Mouse (Mus musculus): ENCODE results near the gene Mst1. TPM values are rescaled to one million over a fixed set of nuclear protein-coding genes. Genes with fewer than 3 reads are reported as not detected.

The Mst1 gene
- polyA plus RNA-seq, 1 experiment from 2014 or later, result not detected

- peaks cover 75% of the 10 kb centered on the region for H3K36me3 ChIP-seq (ENCODE audit: poor library complexity, severe bottlenecking)
- 98% methylated on average over 7 of the region's 7 CpGs for WGBS
- peaks cover 23% of the 10 kb centered on the region for H3K4me1 ChIP-seq
- no peak overlapping the region for H3K4me3 ChIP-seq
- no peak overlapping the region for H3K4me2 ChIP-seq
- no peak overlapping the region for H3K27ac ChIP-seq
- no peak for ATAC-seq
- H3K27me3 ChIP-seq, result no peaks in the 10 kb centered on the region
- no peak overlapping the region for H3K9ac ChIP-seq
- H3K9me3 ChIP-seq (replicated peaks), result no peaks in the 10 kb centered on the region
Measured at GRCm38 (mm10) chr9:108090611-108091120, 10.4 kb downstream of the Mst1 start.

- Histone ChIP-seq H3K36me3 (ENCODE audit: poor library complexity, severe bottlenecking) (peaks cover 49% of the 10 kb centered on the region), H3K27me3 (no peaks in the 10 kb centered on the region), H3K4me1 (peaks cover 25% of the 10 kb centered on the region), H3K9me3 (replicated peaks) (no peaks in the 10 kb centered on the region), H3K9ac (peak overlapping the region; percentile 77; the same call in 1 of the 2 replicates), H3K4me3 (peak overlapping the region; percentile 64), H3K27ac (peak overlapping the region; percentile 55), H3K4me2 (peak overlapping the region; percentile 98)
- WGBS, result 74% methylated on average over 10 of the region's 10 CpGs
- no peak for ATAC-seq
Measured at GRCm38 (mm10) chr9:108093586-108093985, 13.3 kb downstream of the Mst1 start.

- H3K27me3 ChIP-seq, result no peaks in the 10 kb centered on the region
- peak within 1 kb of the TSS; percentile 77 for H3K9ac ChIP-seq
- H3K4me1 ChIP-seq, result peaks cover 25% of the 10 kb centered on the region
- H3K4me3 ChIP-seq, result peak within 1 kb of the TSS; percentile 64
- peak; percentile 95 for ATAC-seq
- H3K4me2 ChIP-seq, result peak within 1 kb of the TSS; percentile 98
- H3K9me3 ChIP-seq (replicated peaks), result no peaks in the 10 kb centered on the region
- H3K27ac ChIP-seq, result peak within 1 kb of the TSS; percentile 55
- WGBS, result 2% methylated on average over 49 of the region's 52 CpGs
- H3K36me3 ChIP-seq (ENCODE audit: poor library complexity, severe bottlenecking), result peaks cover 47% of the 10 kb centered on the region
Measured at GRCm38 (mm10) chr9:108094184-108094941, 14.1 kb downstream of the Mst1 start, which contains the start of gene Apeh. Gene Apeh (minus strand): TSS chr9:108094606.

GRCm38 (mm10) chr9:108094998-108095411 lies 14.8 kb downstream of the Mst1 start:
- no peak; the same call in 1 of the 2 replicates for ATAC-seq
- 0% methylated on average over 16 of the region's 16 CpGs for WGBS
- Histone ChIP-seq H3K9ac (peak overlapping the region; percentile 77), H3K9me3 (replicated peaks) (no peaks in the 10 kb centered on the region), H3K4me2 (peak overlapping the region; percentile 98), H3K36me3 (ENCODE audit: poor library complexity, severe bottlenecking) (peaks cover 47% of the 10 kb centered on the region), H3K27me3 (no peaks in the 10 kb centered on the region), H3K4me3 (peak overlapping the region; percentile 64), H3K27ac (peak overlapping the region; percentile 55; the same call in 1 of the 2 replicates), H3K4me1 (peaks cover 25% of the 10 kb centered on the region)

- Histone ChIP-seq H3K4me1 (peaks cover 25% of the 10 kb centered on the region), H3K36me3 (ENCODE audit: poor library complexity, severe bottlenecking) (peaks cover 42% of the 10 kb centered on the region), H3K27ac (no peak overlapping the region), H3K27me3 (no peaks in the 10 kb centered on the region), H3K4me3 (peak overlapping the region; percentile 64), H3K9me3 (replicated peaks) (no peaks in the 10 kb centered on the region), H3K9ac (peak overlapping the region; percentile 77), H3K4me2 (peak overlapping the region; percentile 98)
- 13% methylated on average over 3 of the region's 3 CpGs for WGBS
- no peak for ATAC-seq
Measured at GRCm38 (mm10) chr9:108095518-108095917, 15.3 kb downstream of the Mst1 start.

- Histone ChIP-seq H3K4me1 (peaks cover 25% of the 10 kb centered on the region), H3K9ac (no peak overlapping the region), H3K4me2 (no peak overlapping the region), H3K9me3 (replicated peaks) (no peaks in the 10 kb centered on the region), H3K36me3 (ENCODE audit: poor library complexity, severe bottlenecking) (peaks cover 36% of the 10 kb centered on the region), H3K27ac (no peak overlapping the region), H3K4me3 (no peak overlapping the region), H3K27me3 (no peaks in the 10 kb centered on the region)
- no peak for ATAC-seq
- WGBS, result 68% methylated on average over 10 of the region's 10 CpGs
Measured at GRCm38 (mm10) chr9:108095949-108096712, 15.9 kb downstream of the Mst1 start.

GRCm38 (mm10) chr9:108099619-108100018 lies 19.4 kb downstream of the Mst1 start:
- Histone ChIP-seq H3K9ac (no peak overlapping the region), H3K4me1 (peaks cover 11% of the 10 kb centered on the region), H3K4me3 (no peak overlapping the region), H3K4me2 (no peak overlapping the region), H3K9me3 (replicated peaks) (no peaks in the 10 kb centered on the region), H3K36me3 (ENCODE audit: poor library complexity, severe bottlenecking) (peaks cover 39% of the 10 kb centered on the region), H3K27ac (no peak overlapping the region), H3K27me3 (no peaks in the 10 kb centered on the region)
- WGBS, result 87% methylated on average over 8 of the region's 8 CpGs
- no peak for ATAC-seq

- peaks cover 56% of the 10 kb centered on the region for H3K36me3 ChIP-seq (ENCODE audit: poor library complexity, severe bottlenecking)
- H3K9ac ChIP-seq, result peak overlapping the region; percentile 41
- H3K27me3 ChIP-seq, result no peaks in the 10 kb centered on the region
- H3K9me3 ChIP-seq (replicated peaks), result no peaks in the 10 kb centered on the region
- H3K4me1 ChIP-seq, result peaks cover 9% of the 10 kb centered on the region
- 32% methylated on average over 31 of the region's 31 CpGs for WGBS
- no peak overlapping the region for H3K4me3 ChIP-seq
- H3K4me2 ChIP-seq, result no peak overlapping the region
- no peak for ATAC-seq
- H3K27ac ChIP-seq, result no peak overlapping the region
Measured at GRCm38 (mm10) chr9:108104766-108105548, 24.7 kb downstream of the Mst1 start.

GRCm38 (mm10) chr9:108105549-108105863 lies 25.3 kb downstream of the Mst1 start:
- no peak overlapping the region for H3K27ac ChIP-seq
- H3K4me3 ChIP-seq, result no peak overlapping the region
- no peak for ATAC-seq
- H3K27me3 ChIP-seq, result no peaks in the 10 kb centered on the region
- no peaks in the 10 kb centered on the region for H3K9me3 ChIP-seq (replicated peaks)
- H3K4me1 ChIP-seq, result peaks cover 10% of the 10 kb centered on the region
- peaks cover 61% of the 10 kb centered on the region for H3K36me3 ChIP-seq (ENCODE audit: poor library complexity, severe bottlenecking)
- 72% methylated on average over 12 of the region's 12 CpGs for WGBS
- no peak overlapping the region for H3K4me2 ChIP-seq
- H3K9ac ChIP-seq, result no peak overlapping the region

GRCm38 (mm10) chr9:108106090-108106489 lies 25.9 kb downstream of the Mst1 start:
- H3K9ac ChIP-seq, result no peak overlapping the region
- ATAC-seq, result no peak
- peaks cover 16% of the 10 kb centered on the region for H3K4me1 ChIP-seq
- no peaks in the 10 kb centered on the region for H3K27me3 ChIP-seq
- no peak overlapping the region for H3K4me2 ChIP-seq
- WGBS, result 92% methylated on average over 23 of the region's 23 CpGs
- H3K27ac ChIP-seq, result no peak overlapping the region
- peaks cover 67% of the 10 kb centered on the region for H3K36me3 ChIP-seq (ENCODE audit: poor library complexity, severe bottlenecking)
- H3K4me3 ChIP-seq, result no peak overlapping the region
- H3K9me3 ChIP-seq (replicated peaks), result no peaks in the 10 kb centered on the region

- Histone ChIP-seq H3K27ac (no peak overlapping the region), H3K9ac (no peak overlapping the region), H3K4me2 (no peak overlapping the region), H3K36me3 (ENCODE audit: poor library complexity, severe bottlenecking) (peaks cover 68% of the 10 kb centered on the region), H3K9me3 (replicated peaks) (no peaks in the 10 kb centered on the region), H3K27me3 (no peaks in the 10 kb centered on the region), H3K4me3 (no peak overlapping the region), H3K4me1 (peaks cover 22% of the 10 kb centered on the region)
- no peak for ATAC-seq
- 95% methylated on average over 16 of the region's 16 CpGs for WGBS
Measured at GRCm38 (mm10) chr9:108107867-108108266, 27.6 kb downstream of the Mst1 start.
